Mouse (Mus musculus) MEL (cell line): ENCODE measurements around the gene 2310057N15Rik. TPM values are rescaled to one million over a fixed set of nuclear protein-coding genes. Genes with fewer than 3 reads are reported as not detected.

Experiments
- DNase-seq: peaks from one replicate; pipeline ENCODE4 v3.0.0; 2011; ENCODE audit warnings: low read depth, low spot score
- H3K27ac ChIP-seq: 2 replicates; pipeline ENCODE4 v1.5.1; 2012; ENCODE audit warnings: low read depth, mild to moderate bottlenecking, control low read depth, low read length, moderate library complexity; ENCODE audit not compliant: control insufficient read depth
- H3K27me3 ChIP-seq, 2 experiments: fragments of 150-350 bp in 1 of 2; sonication (generic) in 1 of 2; 2 replicates each; pipeline ENCODE4 v1.6.1; 2012; ENCODE audit warnings: low read length in 2 of 2, mild to moderate bottlenecking in 2 of 2, improper control_type of control experiment in 1 of 2, moderate library complexity in 1 of 2; ENCODE audit not compliant: insufficient read depth in 2 of 2, control insufficient read depth in 1 of 2
- H3K36me3 ChIP-seq, 2 experiments: 2 replicates each; pipeline ENCODE4 v1.6.1; 2012 to 2014; ENCODE audit warnings: low read length in 2 of 2, improper control_type of control experiment in 1 of 2, inconsistent platforms in 1 of 2, mild to moderate bottlenecking in 1 of 2; ENCODE audit not compliant: insufficient read depth in 2 of 2, control insufficient read depth in 1 of 2
- H3K4me1 ChIP-seq, 2 experiments: fragments of 150-350 bp in 1 of 2; sonication (generic) in 1 of 2; 2 replicates each; pipeline ENCODE4 v1.6.1; 2012; ENCODE audit warnings: low read length in 2 of 2, improper control_type of control experiment in 1 of 2, mild to moderate bottlenecking in 1 of 2; ENCODE audit not compliant: insufficient read depth in 2 of 2, control insufficient read depth in 1 of 2
- H3K4me3 ChIP-seq, 2 experiments: fragments of 150-350 bp in 1 of 2; sonication (generic) in 1 of 2; 2 replicates each; pipeline ENCODE4 v1.5.1; 2012; ENCODE audit warnings: low read depth in 2 of 2, low read length in 2 of 2, mild to moderate bottlenecking in 2 of 2, moderate library complexity in 2 of 2, control low read depth in 1 of 2, improper control_type of control experiment in 1 of 2; ENCODE audit not compliant: control insufficient read depth in 1 of 2, insufficient read depth in 1 of 2
- H3K79me2 ChIP-seq: 2 replicates; pipeline ENCODE4 v1.6.1; 2012; ENCODE audit warnings: mild to moderate bottlenecking, low read length, moderate library complexity; ENCODE audit not compliant: control insufficient read depth, poor library complexity, insufficient read depth
- H3K9ac ChIP-seq: 2 replicates; pipeline ENCODE4 v1.6.1; 2012; ENCODE audit warnings: low read depth, mild to moderate bottlenecking, control low read depth, low read length, moderate library complexity; ENCODE audit not compliant: control insufficient read depth, poor library complexity, severe bottlenecking
- H3K9me3 ChIP-seq: fragments of 150-350 bp; sonication (generic); replicated peaks from 2 replicates; pipeline ENCODE4 v1.6.1; 2012; ENCODE audit warnings: mild to moderate bottlenecking, low read length, improper control_type of control experiment, moderate library complexity; ENCODE audit not compliant: insufficient read depth
- BHLHE40 ChIP-seq: IDR thresholded peaks from 2 replicates; pipeline ENCODE4 v1.6.1; 2012; ENCODE audit warnings: low read depth, mild to moderate bottlenecking, inconsistent platforms, low read length, improper control_type of control experiment, borderline replicate concordance
- CHD2 ChIP-seq: IDR thresholded peaks from 2 replicates; pipeline ENCODE4 v1.6.1; 2011; ENCODE audit warnings: low read length, improper control_type of control experiment
- EP300 ChIP-seq, 2 experiments: IDR thresholded peaks; 2 replicates each; pipeline ENCODE4 v1.6.1; 2011; ENCODE audit warnings: improper control_type of control experiment in 2 of 2, low read length in 2 of 2, low read depth in 1 of 2, mild to moderate bottlenecking in 1 of 2
- GABPA ChIP-seq: IDR thresholded peaks from 2 replicates; pipeline ENCODE4 v1.6.1; 2012; ENCODE audit warnings: low read depth, mild to moderate bottlenecking, inconsistent platforms, low read length, improper control_type of control experiment, moderate library complexity
- HCFC1 ChIP-seq: IDR thresholded peaks from 2 replicates; pipeline ENCODE4 v1.6.1; 2012; ENCODE audit warnings: low read depth, mild to moderate bottlenecking, inconsistent platforms, low read length, improper control_type of control experiment, moderate library complexity
- MAX ChIP-seq: IDR thresholded peaks from 2 replicates; pipeline ENCODE4 v1.6.1; 2011; ENCODE audit warnings: low read length, improper control_type of control experiment
- MYB ChIP-seq: IDR thresholded peaks from 2 replicates; pipeline ENCODE4 v1.6.1; 2011; ENCODE audit warnings: mild to moderate bottlenecking, low read depth, low read length, improper control_type of control experiment
- NELFE ChIP-seq: IDR thresholded peaks from 2 replicates; pipeline ENCODE4 v1.6.1; 2011; ENCODE audit warnings: low read depth, low read length, improper control_type of control experiment
- POLR2AphosphoS2 ChIP-seq: IDR thresholded peaks from 2 replicates; pipeline ENCODE4 v1.6.1; 2011; ENCODE audit warnings: low read length, improper control_type of control experiment
- RAD21 ChIP-seq: IDR thresholded peaks from 2 replicates; pipeline ENCODE4 v1.6.1; 2011; ENCODE audit warnings: mild to moderate bottlenecking, low read depth, low read length, improper control_type of control experiment
- RCOR1 ChIP-seq: IDR thresholded peaks from 2 replicates; pipeline ENCODE4 v1.6.1; 2012; ENCODE audit warnings: low read depth, mild to moderate bottlenecking, inconsistent platforms, low read length, improper control_type of control experiment
- TCF12 ChIP-seq: IDR thresholded peaks from 2 replicates; pipeline ENCODE4 v1.6.1; 2014; ENCODE audit warnings: low read depth, mild to moderate bottlenecking, inconsistent platforms, low read length, improper control_type of control experiment, moderate library complexity
- USF1 ChIP-seq: IDR thresholded peaks from 2 replicates; pipeline ENCODE4 v1.6.1; 2014; ENCODE audit warnings: low read depth, mild to moderate bottlenecking, inconsistent platforms, low read length, improper control_type of control experiment, moderate library complexity
- USF2 ChIP-seq, 2 experiments: IDR thresholded peaks; 2 replicates each; pipeline ENCODE4 v1.6.1; 2011 to 2012; ENCODE audit warnings: improper control_type of control experiment in 2 of 2, low read length in 2 of 2, borderline replicate concordance in 1 of 2, inconsistent platforms in 1 of 2, low read depth in 1 of 2, mild to moderate bottlenecking in 1 of 2; ENCODE audit not compliant: insufficient read depth in 1 of 2
- ZMIZ1 ChIP-seq: IDR thresholded peaks from 2 replicates; pipeline ENCODE4 v1.6.1; 2012; ENCODE audit warnings: low read depth, mild to moderate bottlenecking, inconsistent platforms, low read length, improper control_type of control experiment, moderate library complexity
- ZNF384 ChIP-seq: IDR thresholded peaks from 2 replicates; pipeline ENCODE4 v1.6.1; 2012; ENCODE audit warnings: low read depth, mild to moderate bottlenecking, inconsistent platforms, low read length, improper control_type of control experiment
- polyA plus RNA-seq, 2 experiments: library from polyadenylated mRNA; stranded (reverse) in 1 of 2; unstranded in 1 of 2; fragments of >175 nt in 1 of 2; fragments of >200 nt in 1 of 2; gene quantifications; 2 replicates each; pipeline versions ENCODE4 v1.2.1 to v1.2.4; 2012; ENCODE audit warnings: low replicate concordance in 2 of 2, low read depth in 1 of 2; ENCODE audit not compliant: insufficient read length in 2 of 2, insufficient read depth in 1 of 2, missing spikeins in 1 of 2
- total RNA-seq: library from RNA; depleted of rRNA; stranded (reverse); fragments of 300-350 nt; gene quantifications from 2 replicates; pipeline ENCODE4 v1.2.3, GENCODE M21; 2012; rRNA removed

Gene 2310057N15Rik
- total and polyA plus RNA-seq, 3 experiments, result not detected

DNA sequence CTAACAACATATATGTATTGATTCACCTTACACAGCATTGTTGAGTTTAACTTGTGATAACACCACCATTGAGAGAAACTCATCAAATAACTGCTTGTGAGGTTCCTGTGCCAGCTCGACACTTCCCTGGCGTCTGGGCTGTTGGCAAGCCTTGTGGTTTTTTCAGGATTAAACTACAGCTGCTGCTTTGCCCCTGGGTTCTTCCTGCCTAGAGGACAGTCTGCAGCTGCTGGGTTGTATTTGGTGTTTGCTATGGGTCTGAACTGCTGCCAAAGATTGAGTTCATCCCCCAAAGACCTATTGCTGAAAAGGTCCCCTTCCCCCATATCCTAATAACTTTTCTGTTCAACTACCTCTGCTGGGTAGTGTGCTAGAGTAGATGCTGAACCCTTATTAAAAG lies 38.6 kb downstream of the 2310057N15Rik start:
- H3K36me3 ChIP-seq, result no peaks in the 10 kb centered on the region
- DNase-seq, result no peak
- H3K9ac ChIP-seq, result no peak overlapping the region
- no peaks in the 10 kb centered on the region for H3K79me2 ChIP-seq
- H3K27ac ChIP-seq, result no peak overlapping the region
- no peaks in the 10 kb centered on the region for H3K9me3 ChIP-seq
- no peak for TF ChIP-seq TCF12
- no peak for TF ChIP-seq HCFC1
- TF ChIP-seq USF2 (IDR thresholded peaks at IDR 0.05; ENCODE audit: borderline replicate concordance in 1 of 2, insufficient read depth in 1 of 2, low read depth in 1 of 2, low read length in 2 of 2), result no peak
- no peak for TF ChIP-seq NELFE
- TF ChIP-seq ZMIZ1, result no peak
- TF ChIP-seq CHD2, result no peak
- TF ChIP-seq RAD21, result no peak
- no peak overlapping the region for H3K4me3 ChIP-seq
- H3K27me3 ChIP-seq, result no peaks in the 10 kb centered on the region
- H3K4me1 ChIP-seq, result no peaks in the 10 kb centered on the region

DNA sequence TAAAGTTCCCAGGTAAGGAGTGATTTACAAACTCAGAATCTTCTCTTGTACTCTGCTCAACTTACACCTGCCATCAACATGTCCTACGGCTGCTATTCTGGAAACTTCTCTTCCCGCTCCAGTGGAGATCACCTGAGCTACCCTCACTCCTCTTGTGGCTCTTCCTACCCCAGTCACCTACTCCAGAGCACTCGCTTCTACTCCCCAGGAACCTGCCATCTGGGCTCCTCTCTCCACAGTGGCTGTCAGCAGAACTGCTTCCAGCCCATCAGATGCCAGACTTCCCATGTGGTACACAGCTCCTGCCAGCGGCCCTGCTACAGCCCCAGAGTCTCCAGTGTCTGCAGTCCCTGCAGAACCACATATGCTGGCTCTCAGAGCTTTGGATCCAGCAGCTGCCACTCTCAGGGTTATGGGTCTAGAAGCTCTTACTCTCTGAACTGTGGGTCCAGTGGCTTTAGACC lies 45.2 kb downstream of the 2310057N15Rik start, which contains the start of gene Krtap13-1:
Krtap13-1 (plus strand) TSS at position 51 of the 464 bp plus-strand sequence.
- no peaks in the 10 kb centered on the region for H3K9me3 ChIP-seq
- no peaks in the 10 kb centered on the region for H3K27me3 ChIP-seq
- TF ChIP-seq HCFC1 (no peak), POLR2AphosphoS2 (no peak), RCOR1 (no peak), BHLHE40 (no peak), ZNF384 (no peak), MYB (no peak), NELFE (no peak), USF1 (no peak), GABPA (no peak), EP300 (IDR thresholded peaks at IDR 0.05; ENCODE audit: low read depth in 1 of 2, low read length in 2 of 2) (no peak), MAX (no peak), USF2 (IDR thresholded peaks at IDR 0.05; ENCODE audit: borderline replicate concordance in 1 of 2, insufficient read depth in 1 of 2, low read depth in 1 of 2, low read length in 2 of 2) (no peak)
- no peaks in the 10 kb centered on the region for H3K4me1 ChIP-seq
- no peaks in the 10 kb centered on the region for H3K79me2 ChIP-seq
- no peak for DNase-seq
- no peaks in the 10 kb centered on the region for H3K36me3 ChIP-seq
- no peak within 1 kb of the TSS for H3K27ac ChIP-seq
- no peak within 1 kb of the TSS for H3K4me3 ChIP-seq
- H3K9ac ChIP-seq, result no peak within 1 kb of the TSS

Other genes starting within 250 kb of the 2310057N15Rik start
- gene Cldn8, start 211.0 kb downstream of the 2310057N15Rik start, total RNA-seq, result not detected in 2 replicates
- not detected for gene Cldn8, start 211.0 kb downstream of the 2310057N15Rik start, polyA plus RNA-seq
- gene Krtap24-1, start 161.9 kb downstream of the 2310057N15Rik start, total RNA-seq, result not detected in 2 replicates
- gene Krtap24-1, start 161.9 kb downstream of the 2310057N15Rik start, polyA plus RNA-seq, result not detected
- not detected in 2 replicates for gene 2310079G19Rik, start 146.5 kb downstream of the 2310057N15Rik start, total RNA-seq
- not detected for gene 2310079G19Rik, start 146.5 kb downstream of the 2310057N15Rik start, polyA plus RNA-seq
- not detected in 2 replicates for gene Krtap26-1, start 126.4 kb downstream of the 2310057N15Rik start, total RNA-seq
- gene Krtap26-1, start 126.4 kb downstream of the 2310057N15Rik start, polyA plus RNA-seq, result not detected
- gene Krtap27-1, start 102.5 kb downstream of the 2310057N15Rik start, total RNA-seq, result not detected in 2 replicates
- not detected for gene Krtap27-1, start 102.5 kb downstream of the 2310057N15Rik start, polyA plus RNA-seq
- gene 2310061N02Rik, start 66.2 kb downstream of the 2310057N15Rik start, total RNA-seq, result not detected in 2 replicates
- gene 2310061N02Rik, start 66.2 kb downstream of the 2310057N15Rik start, polyA plus RNA-seq, result not detected
- gene Krtap13-1, start 45.3 kb downstream of the 2310057N15Rik start, total RNA-seq, result not detected in 2 replicates
- gene Krtap13-1, start 45.3 kb downstream of the 2310057N15Rik start, polyA plus RNA-seq, result not detected
- gene Krtap13, start 22.6 kb downstream of the 2310057N15Rik start, total RNA-seq, result not detected in 2 replicates
- not detected for gene Krtap13, start 22.6 kb downstream of the 2310057N15Rik start, polyA plus RNA-seq
- not detected in 2 replicates for gene 2310034C09Rik, start 15.4 kb downstream of the 2310057N15Rik start, total RNA-seq
- gene 2310034C09Rik, start 15.4 kb downstream of the 2310057N15Rik start, polyA plus RNA-seq, result not detected
- not detected in 2 replicates for gene Gm5965, start 3.7 kb upstream of the 2310057N15Rik start, total RNA-seq
- gene Gm5965, start 3.7 kb upstream of the 2310057N15Rik start, polyA plus RNA-seq, result not detected
- gene Gm20741, start 38.0 kb upstream of the 2310057N15Rik start, total RNA-seq, result not detected in 2 replicates
- not detected for gene Gm20741, start 38.0 kb upstream of the 2310057N15Rik start, polyA plus RNA-seq
- not detected in 2 replicates for gene Krtap15, start 46.0 kb upstream of the 2310057N15Rik start, total RNA-seq
- gene Krtap15, start 46.0 kb upstream of the 2310057N15Rik start, polyA plus RNA-seq, result not detected
- gene Krtap14, start 51.9 kb upstream of the 2310057N15Rik start, total RNA-seq, result not detected in 2 replicates
- not detected for gene Krtap14, start 51.9 kb upstream of the 2310057N15Rik start, polyA plus RNA-seq
- not detected in 2 replicates for gene Krtap19-1, start 95.2 kb upstream of the 2310057N15Rik start, total RNA-seq
- gene Krtap19-1, start 95.2 kb upstream of the 2310057N15Rik start, polyA plus RNA-seq, result not detected
- gene Krtap19-2, start 100.1 kb upstream of the 2310057N15Rik start, total RNA-seq, result not detected in 2 replicates
- gene Krtap19-2, start 100.1 kb upstream of the 2310057N15Rik start, polyA plus RNA-seq, result not detected
- gene Krtap19-3, start 103.8 kb upstream of the 2310057N15Rik start, total RNA-seq, result not detected in 2 replicates
- not detected for gene Krtap19-3, start 103.8 kb upstream of the 2310057N15Rik start, polyA plus RNA-seq
- not detected in 2 replicates for gene Krtap19-4, start 110.9 kb upstream of the 2310057N15Rik start, total RNA-seq
- not detected for gene Krtap19-4, start 110.9 kb upstream of the 2310057N15Rik start, polyA plus RNA-seq
- not detected in 2 replicates for gene Krtap19-5, start 122.3 kb upstream of the 2310057N15Rik start, total RNA-seq
- gene Krtap19-5, start 122.3 kb upstream of the 2310057N15Rik start, polyA plus RNA-seq, result not detected
- not detected in 2 replicates for gene Krtap19-9b, start 158.1 kb upstream of the 2310057N15Rik start, total RNA-seq
- gene Krtap19-9b, start 158.1 kb upstream of the 2310057N15Rik start, polyA plus RNA-seq, result not detected
- gene Krtap16-3, start 188.7 kb upstream of the 2310057N15Rik start, total RNA-seq, result not detected in 2 replicates
- gene Krtap16-3, start 188.7 kb upstream of the 2310057N15Rik start, polyA plus RNA-seq, result not detected
- gene Krtap22-2, start 236.6 kb upstream of the 2310057N15Rik start, total RNA-seq, result not detected in 2 replicates
- not detected for gene Krtap22-2, start 236.6 kb upstream of the 2310057N15Rik start, polyA plus RNA-seq
- gene Gm10229, start 241.1 kb upstream of the 2310057N15Rik start, total RNA-seq, result not detected in 2 replicates
- gene Gm10229, start 241.1 kb upstream of the 2310057N15Rik start, polyA plus RNA-seq, result not detected